Mouse (Mus musculus) monocyte, adult 5-6 weeks (primary cell): ENCODE data around the gene Rpa1. TPM values are rescaled to one million over a fixed set of nuclear protein-coding genes. Genes with fewer than 3 reads are reported as not detected.
"Not testable (repeated sequence)": the region's sequence is repeated elsewhere in the genome, so short reads cannot be mapped to it uniquely, and the experiment has no call there.

Source experiments
- ATAC-seq: fragments of 153-309, 156-312 bp; replicated peaks from 2 replicates; pipeline ENCODE4 v1.8.0; 2017; ENCODE audit warnings: mild to moderate bottlenecking; ENCODE audit not compliant: low TSS enrichment, insufficient number of reproducible peaks, severe bottlenecking, poor library complexity, low FRiP score
- total RNA-seq: library from RNA; stranded (forward); fragments of 200-1000, 200-491, 200-594 nt; gene quantifications from 3 replicates; pipeline ENCODE4 v1.2.3, GENCODE M21; 2017

Rpa1 gene
- total RNA-seq, 1 experiment from 2014 or later = 85.0 TPM

DNA sequence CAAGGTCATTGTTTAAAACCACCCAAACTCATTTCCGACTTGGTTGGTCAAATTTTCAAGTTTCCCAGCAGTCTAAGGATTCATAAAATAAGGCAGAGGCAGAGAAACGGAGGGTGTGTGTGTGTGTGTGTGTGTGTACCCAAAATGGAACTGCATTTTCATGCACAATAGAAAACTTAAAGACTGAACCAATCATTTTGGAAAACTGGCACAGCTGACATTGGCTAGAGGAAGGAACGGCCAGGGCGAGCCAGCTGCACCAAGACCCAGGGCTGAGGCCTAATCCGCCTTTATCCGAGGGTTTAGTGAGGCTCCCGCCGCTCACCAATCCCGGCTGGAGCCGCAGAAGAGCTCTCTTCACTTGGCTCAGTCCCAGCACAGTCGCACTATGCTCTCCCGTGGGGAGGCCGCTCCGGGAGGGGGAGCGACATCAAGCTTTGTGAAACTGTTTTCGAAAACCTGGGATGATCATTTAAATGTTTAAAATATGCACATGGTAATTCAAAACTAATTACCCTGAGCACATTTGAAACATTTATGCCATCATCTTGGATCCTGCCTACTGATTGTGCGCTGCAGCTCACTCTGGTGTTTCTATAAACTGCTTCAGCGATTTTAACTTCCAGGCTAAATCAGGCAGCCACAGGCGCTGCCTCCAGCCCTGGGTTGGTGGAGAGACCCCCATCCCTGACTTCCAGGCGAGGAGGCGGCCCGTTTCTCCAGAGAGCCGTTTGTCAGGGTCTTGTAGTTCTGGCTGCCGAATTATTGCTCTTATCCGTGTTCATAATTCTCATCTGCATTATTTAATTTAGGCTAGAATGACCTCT is 56.5 kb downstream of the Rpa1 start:
- ATAC-seq = no peak

DNA sequence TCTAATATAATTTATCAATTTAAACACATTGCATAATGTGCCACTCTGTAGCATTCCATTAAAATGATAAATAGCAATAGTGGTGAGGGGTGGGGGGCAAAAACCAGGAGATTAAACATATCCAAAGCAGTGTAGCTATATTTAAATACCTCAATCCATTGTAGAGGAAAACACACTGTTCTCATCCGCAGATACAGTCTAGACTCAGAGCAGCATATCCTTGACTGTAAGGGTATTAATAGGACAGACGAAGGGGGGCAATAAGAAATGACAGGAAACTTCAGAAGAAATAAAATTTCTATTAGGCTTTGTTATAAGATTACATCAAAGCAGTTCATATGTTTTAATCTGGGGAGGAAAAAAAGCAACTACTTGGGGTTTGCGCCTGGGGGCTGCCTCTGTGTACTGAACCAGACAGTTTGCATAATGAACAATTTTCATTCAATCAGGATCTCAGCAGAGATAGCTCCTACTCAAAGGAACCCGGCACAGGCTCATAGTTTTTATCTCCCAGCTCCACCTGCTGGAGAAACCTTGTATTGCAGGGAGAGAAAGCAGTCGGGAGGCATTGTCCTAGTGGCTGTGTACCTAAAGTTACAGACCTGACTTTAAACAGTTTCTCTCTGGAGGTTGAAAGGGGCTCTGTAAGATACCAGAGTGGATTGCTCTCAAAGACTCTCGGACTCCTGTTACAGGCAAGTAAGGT is 57.4 kb downstream of the Rpa1 start:
- peak; percentile 81 for ATAC-seq

GRCm38 (mm10) chr11:75289120-75289519 is 59.0 kb downstream of the Rpa1 start:
- ATAC-seq = no peak

DNA sequence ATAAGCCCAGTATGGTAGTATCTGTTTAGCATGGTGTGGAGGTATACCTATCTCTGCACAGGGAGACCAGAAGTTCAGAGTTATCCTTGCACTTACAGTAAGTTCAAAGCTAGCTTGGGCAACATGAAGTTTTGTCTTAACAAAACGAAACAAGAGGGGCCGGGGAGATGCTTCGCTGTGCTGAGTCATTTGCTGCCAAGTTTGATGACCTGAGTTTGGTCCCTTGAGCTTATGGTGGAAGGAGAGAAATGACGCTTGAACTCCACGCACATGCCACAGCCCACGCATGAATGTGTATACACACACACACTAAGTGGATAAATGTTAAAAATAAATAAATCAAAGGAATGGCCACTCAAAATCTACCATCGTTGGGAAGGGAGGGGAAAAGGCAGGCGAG is 59.6 kb downstream of the Rpa1 start:
- no peak for ATAC-seq

GRCm38 (mm10) chr11:75287940-75288339 is 60.2 kb downstream of the Rpa1 start:
- ATAC-seq = no peak

- no peak for ATAC-seq
Measured at GRCm38 (mm10) chr11:75286868-75287267, 61.3 kb downstream of the Rpa1 start.

- ATAC-seq = no peak
Measured at GRCm38 (mm10) chr11:75285893-75286467, 62.1 kb downstream of the Rpa1 start.

- ATAC-seq = not testable (repeated sequence)
Measured at GRCm38 (mm10) chr11:75283784-75284183, 64.3 kb downstream of the Rpa1 start.

DNA sequence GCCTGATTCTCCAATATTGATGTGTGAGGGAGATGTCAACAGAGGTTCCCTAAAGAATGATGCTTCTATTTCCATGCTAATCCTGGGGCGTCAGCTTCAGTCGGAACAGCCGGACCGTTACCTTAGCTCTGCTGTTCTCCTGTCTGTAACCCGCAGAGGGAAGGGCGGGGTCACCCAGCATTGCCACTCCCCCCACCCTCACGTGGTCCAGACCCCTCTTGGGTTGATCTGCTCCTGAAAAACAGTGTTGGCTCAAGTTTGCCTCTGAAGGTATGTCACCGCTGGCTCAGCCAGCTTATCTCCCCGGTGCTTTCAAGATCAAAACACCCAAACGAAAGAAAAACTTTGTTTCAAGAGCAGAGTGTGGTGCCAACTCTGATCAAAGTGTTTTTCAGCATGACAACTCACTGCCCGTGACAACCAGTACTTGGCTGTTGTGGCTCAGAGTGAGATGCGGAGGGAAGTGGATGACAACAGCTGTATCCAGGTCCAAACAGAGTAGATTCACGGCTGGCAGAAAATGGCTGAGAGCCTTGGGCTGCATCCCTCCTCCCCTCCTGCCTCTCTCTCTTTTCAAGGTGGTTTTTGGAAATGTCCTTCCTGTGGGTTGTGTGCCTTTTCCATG is 65.5 kb downstream of the Rpa1 start:
- no peak for ATAC-seq

GRCm38 (mm10) chr11:75281380-75282256 is 66.5 kb downstream of the Rpa1 start:
- ATAC-seq = no peak

- no peak for ATAC-seq
Measured at GRCm38 (mm10) chr11:75280435-75281001, 67.6 kb downstream of the Rpa1 start.

DNA sequence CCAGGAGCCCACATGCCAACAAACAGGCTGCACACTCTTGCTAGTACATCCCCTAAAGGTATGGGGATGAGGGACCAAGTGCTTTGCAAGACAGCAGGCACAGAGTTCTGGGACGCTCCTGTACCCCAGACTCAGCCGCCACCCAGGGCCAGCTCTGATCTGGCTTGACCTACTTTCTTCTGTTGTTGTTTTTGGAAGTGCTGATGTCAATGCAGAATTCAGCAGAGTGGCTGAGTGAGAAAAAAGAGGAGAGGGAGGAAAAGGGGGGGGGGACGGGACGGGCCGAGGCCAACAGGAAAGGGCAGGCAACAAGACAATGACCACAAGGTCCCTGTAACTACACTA is 68.1 kb downstream of the Rpa1 start:
- ATAC-seq = no peak

- peak; percentile 55; the same call in 1 of the 2 replicates for ATAC-seq
Measured at GRCm38 (mm10) chr11:75279342-75280065, 68.6 kb downstream of the Rpa1 start.

DNA sequence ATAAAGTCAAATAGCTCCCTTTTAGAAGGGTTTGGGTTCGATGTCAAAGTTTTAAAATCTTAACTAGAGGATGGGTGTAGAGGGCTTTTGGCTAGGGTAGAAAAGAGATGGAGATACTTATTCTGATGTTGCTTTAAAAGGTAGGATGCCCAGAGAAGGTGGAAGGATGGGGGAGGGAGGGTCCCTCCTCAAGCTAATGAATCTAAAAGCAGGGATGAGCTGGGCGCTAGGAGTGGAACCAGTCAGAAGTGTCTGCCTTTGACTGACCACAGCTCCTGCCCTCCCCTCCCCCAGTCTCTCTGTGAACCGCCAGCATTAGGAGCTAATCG is 69.1 kb downstream of the Rpa1 start:
- no peak for ATAC-seq

GRCm38 (mm10) chr11:75278115-75278514 is 70.0 kb downstream of the Rpa1 start:
- no peak for ATAC-seq

DNA sequence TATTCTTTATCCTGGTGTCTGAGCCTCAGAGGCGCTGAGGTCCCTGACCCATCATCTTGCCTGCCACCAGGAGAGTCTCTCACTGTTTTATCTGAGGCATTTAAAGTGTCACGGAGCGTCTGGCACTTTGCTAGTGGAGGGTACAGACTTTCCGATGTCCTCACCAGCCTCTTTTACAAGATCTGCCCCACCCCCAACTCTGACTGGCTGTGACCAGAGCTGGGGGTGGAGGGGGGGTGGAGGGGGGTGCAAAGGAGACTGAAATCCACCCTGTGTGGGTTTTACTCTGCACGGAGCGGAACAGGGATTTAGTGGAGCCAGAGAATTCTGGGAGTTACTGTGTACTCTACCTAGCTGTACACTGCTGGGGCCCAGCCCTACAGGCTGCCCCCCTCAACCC is 73.1 kb downstream of the Rpa1 start:
- no peak for ATAC-seq

DNA sequence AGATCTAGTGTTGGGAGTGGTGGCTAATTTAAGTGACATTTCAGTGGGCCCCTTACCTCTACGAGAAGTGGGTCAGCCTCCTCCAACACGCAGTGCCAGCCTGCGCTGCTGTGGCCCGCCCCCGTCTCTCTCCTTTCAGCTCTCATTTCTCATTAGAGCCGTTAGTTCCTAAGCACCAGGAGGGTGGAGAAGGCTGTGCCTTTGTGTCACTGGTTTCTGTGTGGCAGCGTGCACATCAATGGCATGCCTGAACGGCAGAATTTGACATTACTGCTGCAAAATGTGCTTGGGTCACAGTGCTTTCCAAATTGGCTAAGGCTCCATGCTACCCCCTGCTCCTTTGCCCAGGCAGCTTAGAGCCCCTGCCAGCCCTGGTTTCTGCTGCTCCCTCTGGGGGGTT is 74.7 kb downstream of the Rpa1 start:
- no peak for ATAC-seq

- ATAC-seq = no peak
Measured at GRCm38 (mm10) chr11:75270985-75271434, 77.1 kb downstream of the Rpa1 start.
